Mouse (Mus musculus) small intestine, adult 2 months (tissue): ENCODE measurements at regions not wholly inside any gene's neighbourhood (a gene's known extent, or its start where the extent isn't known, plus 50 kb on each side); places are given as distances from the start of the nearest gene placed in this dataset.

ENCODE experiments used
- CTCF ChIP-seq: fragments of 200-500 bp; IDR thresholded peaks from 2 replicates; pipeline ENCODE4 v1.5.1; 2012; ENCODE audit warnings: low read depth, mild to moderate bottlenecking, control low read depth, inconsistent platforms, low read length, moderate library complexity, mixed read lengths; ENCODE audit not compliant: insufficient replicate concordance, insufficient read length; ENCODE audit errors: extremely low read depth
- POLR2A ChIP-seq: fragments of 200-500 bp; IDR thresholded peaks from 2 replicates; pipeline ENCODE4 v1.6.1; 2012; ENCODE audit warnings: low read depth, mild to moderate bottlenecking, control low read depth, inconsistent platforms, low read length, moderate library complexity

DNA sequence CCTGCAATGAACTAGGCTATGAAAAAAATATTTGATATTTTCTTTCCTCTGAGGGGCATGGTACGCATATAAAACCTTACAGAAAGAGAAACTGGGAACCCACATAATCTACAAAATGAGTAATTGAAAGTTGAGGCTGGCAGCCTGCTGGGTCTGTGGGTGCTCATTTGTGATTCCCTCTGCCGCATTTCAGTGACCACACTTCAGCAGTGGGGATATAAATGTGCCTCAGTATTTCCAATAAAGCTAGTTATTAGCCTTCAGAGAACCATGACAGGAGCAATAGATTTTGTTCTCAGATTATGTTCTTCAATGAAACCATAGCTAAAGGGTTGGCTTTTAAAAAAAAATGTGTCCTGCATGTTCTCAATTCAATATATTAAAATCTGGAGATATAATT lies 828.0 kb upstream of the Adam24 start:
- no peak for TF ChIP-seq CTCF
- no peak for TF ChIP-seq POLR2A
